Mouse (Mus musculus) thymus, postnatal 25 days (tissue): Measurements from ENCODE around the gene Iyd.

Source experiments
- DNase-seq: peaks from one replicate; pipeline ENCODE4 v3.0.0; 2022

The Iyd gene

DNA sequence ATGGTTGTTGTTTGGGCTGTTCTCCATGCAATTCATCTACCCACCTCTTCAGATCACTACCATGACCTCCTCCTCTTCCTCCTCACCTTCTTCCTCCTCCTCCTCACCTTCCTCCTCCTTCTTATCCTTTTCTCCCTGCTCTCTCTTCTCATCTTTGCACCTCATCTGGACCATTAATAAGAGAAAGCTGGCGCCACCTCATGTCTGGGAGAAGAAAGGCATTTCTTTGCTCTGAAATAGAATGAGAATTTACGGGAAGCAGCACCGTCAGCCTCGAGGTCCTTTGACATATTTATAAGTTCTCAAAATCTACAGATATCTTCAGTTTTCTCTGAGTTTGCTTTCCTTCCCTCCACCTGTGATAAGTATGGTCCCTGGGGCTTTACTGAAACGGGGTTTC, 15.1 kb downstream of the Iyd start:
- DNase-seq = no peak

GRCm38 (mm10) chr10:3556538-3556937, 16.5 kb downstream of the Iyd start:
- DNase-seq = no peak

DNA sequence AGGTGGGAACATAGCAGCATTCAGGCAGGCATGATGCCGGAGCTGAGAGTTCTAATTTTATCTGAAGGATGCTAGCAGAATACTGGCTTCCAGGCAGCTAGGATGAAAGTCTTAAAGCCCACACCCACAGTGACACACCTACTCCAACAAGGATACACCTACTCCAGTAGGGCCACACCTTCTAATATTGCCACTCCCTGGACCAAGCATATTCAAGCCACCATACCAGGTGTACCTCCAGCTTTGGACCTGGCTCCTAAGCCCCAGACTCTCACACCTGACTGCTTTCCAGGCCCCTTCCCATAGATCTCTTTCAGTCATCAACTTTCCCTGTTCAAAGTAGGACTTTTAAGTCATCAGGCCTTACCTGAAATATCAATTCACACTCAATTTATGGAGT, 19.1 kb downstream of the Iyd start:
- DNase-seq = no peak

GRCm38 (mm10) chr10:3562165-3562564, 22.1 kb downstream of the Iyd start:
- DNase-seq = no peak

DNA sequence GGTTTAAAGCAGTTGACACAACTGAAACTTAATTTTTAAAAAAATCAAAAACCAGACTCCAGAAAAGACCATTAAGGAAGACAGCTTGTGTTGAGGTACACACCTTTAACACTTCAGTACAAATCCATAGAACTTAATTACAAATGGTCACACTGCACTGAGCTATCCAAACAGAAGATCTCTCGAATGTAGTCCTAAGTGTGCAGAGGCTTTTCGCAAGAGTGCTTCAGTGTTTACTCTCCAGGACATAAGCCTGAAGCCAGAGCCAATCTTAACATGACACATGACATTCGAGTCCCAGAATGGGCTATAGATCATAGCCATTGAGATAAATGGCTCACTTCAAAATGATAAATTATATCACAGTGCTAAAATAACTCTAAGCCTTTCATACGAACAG, 25.1 kb downstream of the Iyd start:
- DNase-seq = no peak

DNA sequence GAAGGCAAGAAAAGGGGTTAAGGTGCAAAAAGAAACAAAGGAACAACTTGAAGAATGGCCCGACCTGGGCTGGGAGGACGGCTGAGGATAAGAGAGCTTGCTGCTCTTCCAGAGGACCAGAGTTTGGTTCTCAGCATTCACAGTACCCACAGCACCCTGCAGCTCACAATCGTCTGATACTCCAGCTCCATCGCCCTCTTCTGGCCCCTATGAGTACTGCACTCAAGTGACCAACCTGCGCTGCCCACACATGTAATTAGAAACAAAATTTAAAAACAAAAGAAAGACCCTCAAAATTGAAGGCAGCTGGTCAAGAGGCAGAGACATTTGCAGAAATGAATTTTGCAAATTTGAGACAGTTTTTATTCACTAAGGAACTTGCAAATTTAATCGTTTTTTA, 27.8 kb downstream of the Iyd start:
- DNase-seq = peak; percentile 7

DNA sequence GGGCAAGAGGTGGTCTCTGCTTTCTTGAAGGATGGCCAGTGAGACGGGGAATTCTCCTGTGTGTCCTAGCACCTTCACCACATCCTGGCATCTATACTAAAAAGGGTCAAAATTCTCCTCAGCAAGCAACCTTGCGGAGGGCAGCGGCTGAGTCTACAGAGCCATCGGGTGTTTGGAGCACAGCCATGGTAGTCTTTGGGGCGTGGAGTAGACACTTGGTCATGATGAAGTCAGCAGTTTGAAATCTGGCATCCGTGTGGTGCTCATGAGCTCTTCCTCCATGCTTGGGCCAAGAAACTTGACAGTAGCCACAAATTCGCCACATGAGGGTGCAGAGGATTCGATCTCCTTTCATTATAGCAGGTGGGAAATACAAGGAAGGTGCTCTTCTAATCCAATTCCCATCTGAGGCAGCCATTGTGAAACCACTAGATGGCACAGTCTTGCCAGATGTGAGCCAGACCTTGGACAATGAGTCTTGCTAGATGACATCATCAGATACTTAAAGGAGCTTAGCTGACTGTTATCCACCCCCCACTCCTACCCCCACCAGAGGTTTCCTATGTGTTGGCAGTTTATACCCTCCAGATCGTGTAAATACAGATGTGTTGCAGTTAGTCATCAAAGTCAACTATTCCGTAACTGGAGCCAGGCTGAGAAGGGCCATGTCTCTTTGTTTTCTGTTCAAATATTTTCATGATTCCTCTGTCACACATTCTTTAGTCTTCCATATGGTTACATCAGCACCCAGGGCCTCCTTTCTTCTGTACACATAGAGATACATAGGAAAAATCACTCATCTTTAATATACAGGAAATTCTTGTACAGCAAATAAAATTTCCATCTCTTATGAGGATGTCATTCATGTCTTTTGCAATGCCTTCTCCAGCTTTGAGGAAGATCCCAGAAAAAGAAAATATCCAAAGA, 32.9 kb downstream of the Iyd start:
- DNase-seq = no peak

GRCm38 (mm10) chr10:3573905-3574500, 34.0 kb downstream of the Iyd start:
- DNase-seq = no peak

GRCm38 (mm10) chr10:3590632-3591031, 50.6 kb downstream of the Iyd start:
- no peak for DNase-seq

- no peak for DNase-seq
Observed at GRCm38 (mm10) chr10:3591790-3592189, 51.8 kb downstream of the Iyd start.

GRCm38 (mm10) chr10:3596697-3597096, 56.7 kb downstream of the Iyd start:
- DNase-seq = no peak

DNA sequence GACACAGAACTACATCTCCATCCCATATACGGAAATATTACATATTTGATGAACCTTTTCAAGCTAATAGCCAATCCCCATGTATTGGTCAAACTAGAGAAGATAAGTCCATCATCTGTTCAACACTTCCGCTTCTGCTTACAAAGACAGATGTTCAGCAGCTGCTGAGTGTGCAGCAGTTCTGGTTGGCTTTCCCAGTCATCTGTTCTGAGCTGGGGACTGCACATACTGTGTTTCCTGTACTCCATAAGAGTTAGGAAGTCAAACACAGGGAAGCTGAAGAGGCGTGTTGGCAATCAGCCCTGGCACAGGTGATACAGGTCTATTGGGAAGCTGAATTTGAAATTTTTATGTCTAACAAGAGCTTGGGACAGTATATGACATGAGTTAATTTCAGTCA, 57.7 kb downstream of the Iyd start:
- no peak for DNase-seq
